Comparison of ENCODE assay signal across 23 mouse cellular contexts in genomic region chr9:30610328-30610727, GRCm38 (mm10).
DNase-seq lines count a peak whose midpoint lies in the region; ATAC-seq and TF ChIP-seq lines count a peak whose summit lies in the region.
"Had no signal": no experiment of that assay in that cellular context is flagged by ENCODE, and none has a peak within 500 bp of the region (broad histone marks: within the 10 kb centered on the region; RNA-seq: fewer than 3 reads in every experiment).

No protein-coding gene starts in this region.

- peaks cover 6% of the 10 kb centered on the region; the same call in 1 of the 2 replicates for H3K4me1 ChIP-seq in heart, embryonic 10.5 days
- no peaks in the 10 kb centered on the region for H3K4me1 ChIP-seq in lung, postnatal 0 days (ENCODE audit: insufficient read depth, low read depth, low read length)
- H3K4me1 ChIP-seq: embryonic facial prominence, embryonic 15.5 days; megakaryocyte, embryonic 14.5 days; neural tube, embryonic 12.5 days had no signal

- no peak overlapping the region for H3K4me3 ChIP-seq in heart, embryonic 10.5 days
- no peak overlapping the region for H3K4me3 ChIP-seq in lung, postnatal 0 days (ENCODE audit: low read depth, low read length)
- H3K4me3 ChIP-seq: embryonic facial prominence, embryonic 15.5 days; heart, embryonic 13.5 days; hindbrain, embryonic 15.5 days; intestine, embryonic 15.5 days; megakaryocyte, embryonic 14.5 days; midbrain, embryonic 13.5 days; neural tube, embryonic 12.5 days had no signal

- H3K9me3 ChIP-seq in heart, embryonic 10.5 days = no peaks in the 10 kb centered on the region
- no peaks in the 10 kb centered on the region for H3K9me3 ChIP-seq in lung, postnatal 0 days (ENCODE audit: low read length)
- H3K9me3 ChIP-seq: embryonic facial prominence, embryonic 15.5 days; heart, embryonic 13.5 days; hindbrain, embryonic 15.5 days; intestine, embryonic 15.5 days; midbrain, embryonic 13.5 days; neural tube, embryonic 12.5 days had no signal

- intact Hi-C loops in heart, postnatal 10 days (cut with DNase I) = no loop called here

- no peak overlapping the region for H3K9ac ChIP-seq in lung, postnatal 0 days (replicated peaks; ENCODE audit: low read depth)
- H3K9ac ChIP-seq: embryonic facial prominence, embryonic 15.5 days; heart, embryonic 13.5 days; hindbrain, embryonic 15.5 days; intestine, embryonic 15.5 days; midbrain, embryonic 13.5 days; neural tube, embryonic 12.5 days had no signal

- peak; percentile 23 to 35 for DNase-seq in heart, postnatal 10 days
- no peak for DNase-seq in heart, embryonic 10.5 days (ENCODE audit: low spot score)
- peak; percentile 14 for DNase-seq in layer of hippocampus, adult 9-11 months
- DNase-seq in layer of hippocampus, adult 11-12 months (ENCODE audit: low spot score) = no peak
- peak; percentile 33 for DNase-seq in brain, embryonic 14.5 days (ENCODE audit: low read depth)
- DNase-seq in lung, postnatal 0 days (ENCODE audit: low spot score) = peak; percentile 82
- DNase-seq in frontal cortex, postnatal 36 days (ENCODE audit: low spot score in 2 of 2) = no peak
- DNase-seq: adrenal gland, adult 2 months; cerebellum, adult 2 months; cerebellum, postnatal 36 days; embryo, embryonic 11 days; heart, postnatal 36 days; kidney, adult 9 months; right cerebral cortex, postnatal 25 days; spleen, adult 18-20 months had no signal

- no peak overlapping the region for H3K27ac ChIP-seq in heart, embryonic 10.5 days
- H3K27ac ChIP-seq in lung, postnatal 0 days (ENCODE audit: low read length) = no peak overlapping the region
- H3K27ac ChIP-seq: embryonic facial prominence, embryonic 15.5 days; heart, embryonic 13.5 days; hindbrain, embryonic 15.5 days; intestine, embryonic 15.5 days; midbrain, embryonic 13.5 days; neural tube, embryonic 12.5 days had no signal

- peak; percentile 33; the same call in 1 of the 2 replicates for TF ChIP-seq EP300 in lung, postnatal 0 days (IDR thresholded peaks at IDR 0.05)

- TF ChIP-seq CTCF in brain, embryonic 14.5 days (IDR thresholded peaks at IDR 0.05; ENCODE audit: borderline replicate concordance, extremely low read depth, insufficient read depth, insufficient read length) = no peak
- no peak for TF ChIP-seq CTCF in lung, postnatal 0 days (IDR thresholded peaks at IDR 0.05)

- H3K27me3 ChIP-seq in heart, embryonic 10.5 days (ENCODE audit: insufficient read depth, poor library complexity, severe bottlenecking) = no peaks in the 10 kb centered on the region
- H3K27me3 ChIP-seq in lung, postnatal 0 days (replicated peaks; ENCODE audit: insufficient read depth, low read length) = no peaks in the 10 kb centered on the region
- H3K27me3 ChIP-seq: embryonic facial prominence, embryonic 15.5 days; heart, embryonic 13.5 days; hindbrain, embryonic 15.5 days; intestine, embryonic 15.5 days; megakaryocyte, embryonic 14.5 days; midbrain, embryonic 13.5 days; neural tube, embryonic 12.5 days had no signal

- 75% methylated on average over 7 of the region's 7 CpGs for WGBS in heart, embryonic 10.5 days
- WGBS in lung, postnatal 0 days = 56% methylated on average over 7 of the region's 7 CpGs

- TF ChIP-seq POLR2A in brain, embryonic 14.5 days (IDR thresholded peaks at IDR 0.05; ENCODE audit: borderline replicate concordance, extremely low read depth, insufficient read depth, insufficient read length, poor library complexity, severe bottlenecking) = no peak

- H3K4me2 ChIP-seq in lung, postnatal 0 days (replicated peaks; ENCODE audit: low read depth, low read length) = no peak overlapping the region
- H3K4me2 ChIP-seq: embryonic facial prominence, embryonic 15.5 days; heart, embryonic 13.5 days; hindbrain, embryonic 15.5 days; intestine, embryonic 15.5 days; midbrain, embryonic 13.5 days; neural tube, embryonic 12.5 days had no signal

- ATAC-seq in lung, postnatal 0 days = peak; percentile 75
- ATAC-seq: forebrain, embryonic 16.5 days; intestine, embryonic 15.5 days; midbrain, embryonic 13.5 days had no signal

- no peaks in the 10 kb centered on the region for H3K36me3 ChIP-seq in heart, embryonic 10.5 days
- H3K36me3 ChIP-seq in lung, postnatal 0 days (ENCODE audit: insufficient read depth, low read length) = no peaks in the 10 kb centered on the region
- H3K36me3 ChIP-seq: embryonic facial prominence, embryonic 15.5 days; heart, embryonic 13.5 days; hindbrain, embryonic 15.5 days; intestine, embryonic 15.5 days; midbrain, embryonic 13.5 days; neural tube, embryonic 12.5 days had no signal

Comparison
In these comparisons a context has a peak if more than half of its experiments do, and no peak if none do; other contexts are left out.
1. DNase-seq: peak in heart, postnatal 10 days (2 of 2), layer of hippocampus, adult 9-11 months (single experiment), brain, embryonic 14.5 days (single experiment) and lung, postnatal 0 days (single experiment); none in heart, embryonic 10.5 days (single experiment), layer of hippocampus, adult 11-12 months (single experiment) and frontal cortex, postnatal 36 days (0 of 2).